Mouse (Mus musculus) spleen, embryonic (tissue): ENCODE data around the gene 4930562C15Rik.

Source experiments
- CTCF ChIA-PET: fragments of 350-600 bp; sonication (Branson Sonifier 250); formaldehyde crosslinking; loops from one replicate; lab custom pipeline; 2022; lab: Charles Lee

Gene 4930562C15Rik

GRCm38 (mm10) chr16:4912907-4913782 lies 77.9 kb downstream of the 4930562C15Rik start:
- CTCF ChIA-PET = interaction anchor here (0.9 to 2.0 kb wide), 4 partner anchors 21 to 39 kb away, joined by 3 to 10 read pairs (median 4); partner anchors contain the start of gene Ubald1

- CTCF ChIA-PET = interaction anchor here (0.7 to 2.0 kb wide), 3 partner anchors 34 to 50 kb away, joined by 3 to 10 read pairs (median 3); partner anchors contain the start of gene Ubald1
These were observed 78.8 kb downstream of the 4930562C15Rik start for GRCm38 (mm10) chr16:4913783-4914735.

DNA sequence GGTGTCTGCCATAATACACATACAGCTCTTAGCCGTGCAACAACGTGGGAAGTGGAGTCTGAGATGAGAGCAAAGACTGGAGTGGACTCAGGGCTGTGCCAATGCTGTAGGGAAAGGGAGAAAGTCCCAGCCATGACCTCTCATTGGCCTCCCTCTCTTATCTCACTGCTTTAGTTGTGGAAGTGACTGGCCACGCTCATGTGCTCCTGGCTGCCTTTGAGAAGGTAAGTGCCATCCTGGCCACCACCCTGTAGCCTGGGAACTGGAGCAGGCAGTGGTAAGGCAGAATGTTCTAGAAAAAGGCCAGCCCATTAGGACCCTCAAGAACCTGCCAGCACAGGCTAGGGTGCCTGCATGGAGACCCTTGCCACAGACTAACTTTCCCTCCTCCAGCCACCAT lies 80.7 kb downstream of the 4930562C15Rik start:
- CTCF ChIA-PET = interaction anchor here (1.0 kb wide), 1 partner anchor 23 kb away, joined by 4 read pairs; no protein-coding TSS in a partner anchor

DNA sequence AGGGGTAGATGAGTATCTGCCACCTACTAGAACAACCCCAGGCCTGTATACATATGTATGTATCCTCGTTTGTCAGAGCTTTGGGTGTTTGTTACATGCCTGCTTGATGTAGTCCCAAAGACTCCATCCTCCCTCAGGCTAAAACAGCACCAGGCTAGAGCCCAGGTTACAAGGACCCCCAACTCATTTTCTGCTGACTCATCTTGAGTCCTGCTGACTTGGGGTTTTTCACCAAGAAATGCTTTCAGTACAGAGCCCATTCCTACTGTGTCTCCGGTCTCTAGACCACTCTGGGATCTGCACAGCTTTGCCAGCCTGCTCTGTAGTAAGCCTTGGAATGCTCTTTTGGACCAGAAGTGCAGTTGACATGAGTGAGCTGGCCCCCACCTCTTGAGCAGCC lies 81.4 kb downstream of the 4930562C15Rik start:
- CTCF ChIA-PET = interaction anchor here (1.0 kb wide), 1 partner anchor 23 kb away, joined by 4 read pairs; no protein-coding TSS in a partner anchor
